Mouse (Mus musculus): ENCODE results near the gene Rffl.
A peak's percentile ranks its signal among the peaks of the same experiment; 100 is the strongest.

Gene Rffl

DNA sequence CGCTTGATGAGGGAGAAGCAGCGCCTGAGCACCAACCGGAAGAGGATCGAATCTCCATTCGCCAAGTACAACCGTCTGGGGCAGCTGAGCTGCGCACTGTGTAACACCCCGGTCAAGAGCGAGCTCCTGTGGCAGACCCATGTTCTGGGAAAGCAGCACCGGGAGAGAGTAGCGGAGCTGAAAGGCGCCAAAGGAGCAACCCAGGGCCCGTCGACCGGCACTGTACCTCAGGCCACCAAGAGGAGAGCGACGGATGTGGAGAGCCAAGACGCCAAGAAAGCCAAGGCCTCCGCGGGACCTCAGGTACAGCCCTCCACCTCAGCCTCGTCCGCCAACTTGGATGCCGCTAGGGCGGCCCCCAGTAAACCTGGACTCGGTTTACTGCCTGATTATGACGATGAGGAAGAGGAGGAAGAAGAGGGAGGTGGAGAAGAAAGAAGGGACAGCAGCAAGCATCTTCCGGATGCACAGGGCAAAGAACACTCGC lies 106.5 kb downstream of the Rffl start:
- no peak for DNase-seq (ENCODE audit: low spot score)

DNA sequence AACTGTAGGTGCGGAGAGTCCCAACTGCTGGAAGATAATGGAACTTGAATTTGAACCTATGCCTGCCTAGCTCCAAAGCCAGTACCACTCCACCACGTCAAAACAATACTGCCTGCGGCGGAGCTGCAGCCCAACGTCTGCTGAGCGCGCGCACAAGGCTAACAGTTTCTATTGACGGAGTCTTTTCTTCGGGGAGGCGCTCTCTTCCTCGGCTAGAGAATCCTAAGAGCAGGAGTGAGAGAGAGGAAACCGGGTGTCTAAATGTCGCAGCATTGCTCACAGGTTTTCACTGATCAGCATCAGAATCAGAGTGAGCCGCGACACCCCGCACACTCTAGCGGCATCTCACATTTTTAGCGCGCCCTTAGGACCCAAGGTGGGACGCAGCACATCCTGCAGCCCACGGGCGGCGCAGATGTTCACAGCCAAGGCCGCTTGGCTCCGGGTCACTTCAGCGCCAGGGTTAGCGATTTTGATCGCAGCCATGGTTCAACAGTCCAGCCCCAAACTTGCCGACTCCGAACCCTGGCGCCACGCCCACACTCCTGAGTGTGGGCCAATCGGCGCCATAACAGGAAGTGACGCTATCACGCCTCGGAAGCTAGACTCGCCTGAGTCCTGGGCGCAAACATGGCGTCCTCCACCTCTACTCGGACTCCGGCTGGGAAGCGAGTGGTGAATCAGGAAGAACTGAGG lies 107.1 kb downstream of the Rffl start, which contains the start of the genes Cct6b and Zfp830:
Gene Cct6b (minus strand): TSS at position 580 of the 696 bp plus-strand sequence.
Gene Zfp830 (plus strand): TSS at position 604 of the 696 bp plus-strand sequence.
- DNase-seq (ENCODE audit: low spot score) = peak; percentile 87

GRCm38 (mm10) chr11:82763261-82763660 lies 107.7 kb downstream of the Rffl start:
- DNase-seq (ENCODE audit: low spot score) = no peak

DNA sequence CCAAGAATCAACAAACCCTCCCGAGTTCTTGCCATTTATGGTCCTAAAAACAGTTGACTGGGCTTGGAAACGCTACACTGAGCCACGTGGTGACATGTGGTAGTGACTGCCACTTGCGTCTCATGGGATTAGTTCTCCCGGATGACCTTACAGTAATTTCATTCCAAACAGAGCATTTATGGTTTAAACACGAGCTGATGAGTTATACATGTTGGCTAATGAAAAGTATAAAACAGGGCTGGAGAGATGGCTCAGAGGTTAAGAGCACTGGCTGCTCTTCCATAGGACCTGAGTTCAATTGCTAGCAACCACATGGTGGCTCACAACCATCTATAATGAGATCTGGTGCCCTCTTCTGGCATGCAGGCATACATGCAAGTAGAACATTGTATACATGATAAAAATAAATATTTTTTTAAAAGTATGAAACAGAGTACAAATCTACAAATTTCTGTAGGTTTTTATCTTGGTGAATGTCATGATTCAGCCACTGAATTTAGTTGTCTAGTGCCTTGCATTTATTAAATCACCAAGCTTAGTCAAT lies 108.7 kb downstream of the Rffl start:
- no peak for DNase-seq (ENCODE audit: low spot score)

- no peak for DNase-seq (ENCODE audit: low spot score)
Measured at GRCm38 (mm10) chr11:82755919-82756318, 115.1 kb downstream of the Rffl start.

Data from ovary, adult 18-20 months (tissue).